In the genomic region with DNA sequence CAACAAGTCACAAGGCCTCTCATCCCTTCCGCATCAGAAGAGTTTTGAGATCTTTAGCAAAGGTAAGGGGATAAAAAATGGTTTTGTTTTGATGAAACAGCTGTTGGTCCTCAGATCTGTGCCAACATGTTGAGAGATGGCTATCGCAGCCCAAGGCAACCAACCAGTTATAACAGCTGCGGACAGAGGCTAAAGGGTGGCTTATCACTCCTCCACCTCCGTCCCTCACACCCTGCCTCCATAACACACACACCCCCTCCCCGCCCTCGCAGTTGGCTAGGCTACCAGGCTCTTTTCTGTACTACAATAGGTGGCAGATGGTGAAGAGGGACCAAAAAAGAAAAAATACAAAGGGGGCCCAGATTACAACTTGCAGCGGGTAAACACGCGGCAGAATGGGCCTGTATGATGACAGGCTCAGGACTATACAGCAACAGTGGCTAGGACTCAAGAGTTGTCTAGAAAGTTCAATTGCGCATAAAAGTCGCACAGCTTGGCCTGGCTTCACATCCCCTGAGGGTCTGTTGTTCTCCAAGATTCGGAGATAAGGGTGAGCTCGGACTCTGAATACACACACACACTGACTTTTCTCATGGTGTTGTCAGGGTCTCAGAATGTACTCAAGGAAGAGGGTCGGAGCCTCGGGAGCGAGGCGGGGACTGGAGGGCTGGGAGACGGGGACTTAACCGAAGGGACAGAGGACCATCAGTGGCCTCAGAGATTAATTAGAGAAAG, we compare ENCODE assay signal across 8 mouse cellular contexts. TPM values are rescaled to one million over a fixed set of nuclear protein-coding genes. Genes with fewer than 3 reads are reported as not detected.
A peak's percentile ranks its signal among the peaks of the same experiment; 100 is the strongest.
DNase-seq lines count a peak whose midpoint lies in the region; ATAC-seq and TF ChIP-seq lines count a peak whose summit lies in the region.

No protein-coding gene starts in this region.

- H3K27me3 ChIP-seq in forebrain, postnatal 0 days (ENCODE audit: insufficient read depth, low read length), result no peaks in the 10 kb centered on the region

- H3K4me3 ChIP-seq in lung, adult 2 months (replicated peaks; ENCODE audit: extremely low read depth, low read depth, low read length), result peak overlapping the region; percentile 98
- H3K4me3 ChIP-seq in forebrain, postnatal 0 days (ENCODE audit: low read depth, low read length), result peak overlapping the region; percentile 88

- no peak for TF ChIP-seq CTCF in lung, adult 2 months (IDR thresholded peaks at IDR 0.05; ENCODE audit: insufficient read depth, low read length)
- no peak for TF ChIP-seq CTCF in brain, embryonic 14.5 days (IDR thresholded peaks at IDR 0.05; ENCODE audit: borderline replicate concordance, extremely low read depth, insufficient read depth, insufficient read length)
- no peak for TF ChIP-seq CTCF in forebrain, postnatal 0 days (IDR thresholded peaks at IDR 0.05; ENCODE audit: low read depth)

- no peaks in the 10 kb centered on the region for H3K9me3 ChIP-seq in forebrain, postnatal 0 days (ENCODE audit: low read length)

- TF ChIP-seq POLR2A in lung, adult 2 months (IDR thresholded peaks at IDR 0.05; ENCODE audit: borderline replicate concordance, extremely low read depth, low read depth, low read length), result peak; percentile 71
- no peak for TF ChIP-seq POLR2A in brain, embryonic 14.5 days (IDR thresholded peaks at IDR 0.05; ENCODE audit: borderline replicate concordance, extremely low read depth, insufficient read depth, insufficient read length, poor library complexity, severe bottlenecking)

- peak overlapping the region; percentile 75 for H3K27ac ChIP-seq in forebrain, postnatal 0 days (ENCODE audit: low read depth, low read length)

- peak overlapping the region; percentile 82 for H3K9ac ChIP-seq in forebrain, postnatal 0 days

- H3K4me1 ChIP-seq in lung, adult 2 months (ENCODE audit: control insufficient read depth, insufficient read depth, low read length), result peaks cover 22% of the 10 kb centered on the region
- 0 out of 2 replicates have a peak, but pooled peaks cover 3% of the 10 kb centered on the region for H3K4me1 ChIP-seq in forebrain, postnatal 0 days (ENCODE audit: insufficient read depth)

- ATAC-seq in forebrain, postnatal 0 days, result 0 out of 2 replicates have a peak, but pooled peaks have one; percentile 1
- ATAC-seq in megakaryocyte progenitor cell, adult 5-6 weeks (replicated peaks; ENCODE audit: poor library complexity), result peak; percentile 23

- no peaks in the 10 kb centered on the region for H3K36me3 ChIP-seq in forebrain, postnatal 0 days (ENCODE audit: insufficient read depth)

- no peak for DNase-seq in lung, adult 2 months
- no peak for DNase-seq in lung, postnatal 25 days (ENCODE audit: low spot score)
- peak; percentile 80 for DNase-seq in brain, embryonic 14.5 days (ENCODE audit: low read depth)
- DNase-seq in forebrain, postnatal 0 days, result peak; percentile 59
- peak; percentile 58 for DNase-seq in kidney, postnatal 10 days
- DNase-seq in thymus, postnatal 0 days (ENCODE audit: low spot score), result peak; percentile 57
- DNase-seq in retina, embryonic 14.5 days (ENCODE audit: low spot score), result no peak

- H3K4me2 ChIP-seq in forebrain, postnatal 0 days (ENCODE audit: low read depth), result peak overlapping the region; percentile 80

- WGBS in lung, adult 2 months, result under 1% methylated on average over 19 of the region's 19 CpGs
- 3% methylated on average over 19 of the region's 19 CpGs for WGBS in forebrain, postnatal 0 days

RNA-seq across cellular contexts. Expression of a gene that starts 0.7 kb away (rescaled TPM):
- 75.9 and 109 TPM in 2 replicates for polyA plus RNA-seq in lung, adult 2 months (2012; rRNA removed)
- polyA plus RNA-seq in brain, embryonic 14.5 days (2012; rRNA removed), result 31.8 and 58.3 TPM in 2 replicates
- 9.2 and 11.9 TPM in 2 replicates for total RNA-seq in forebrain, postnatal 0 days (2014; rRNA removed)
- 10.1 and 12.0 TPM in 2 replicates for polyA plus RNA-seq in forebrain, postnatal 0 days (2015; fragmentation: Nextera tagmentation; extraction: Ambion mirVana)
- total RNA-seq in megakaryocyte progenitor cell, adult 5-6 weeks (2015), result 14.2 and 22.2 TPM in 2 replicates
- 38.7 and 47.8 TPM in 2 replicates for total RNA-seq in megakaryocyte progenitor cell, adult 5-6 weeks (2017)
- 315 and 335 TPM in 2 replicates for polyA plus RNA-seq in thymus, postnatal 0 days (2015; fragmentation: Nextera tagmentation; extraction: Ambion mirVana)

RNA-seq across cellular contexts. Expression of a gene that starts 32.8 kb away (rescaled TPM):
- 14.1 TPM in 1 of 2 replicates, not detected in the other for polyA plus RNA-seq in lung, adult 2 months (2012; rRNA removed)
- polyA plus RNA-seq in brain, embryonic 14.5 days (2012; rRNA removed), result 0.09 and 0.11 TPM in 2 replicates
- total RNA-seq in forebrain, postnatal 0 days (2014; rRNA removed), result 0.19 and 0.46 TPM in 2 replicates
- polyA plus RNA-seq in forebrain, postnatal 0 days (2015; fragmentation: Nextera tagmentation; extraction: Ambion mirVana), result 0.30 and 0.41 TPM in 2 replicates
- 1.3 and 2.3 TPM in 2 replicates for total RNA-seq in megakaryocyte progenitor cell, adult 5-6 weeks (2015)
- 0.74 and 1.8 TPM in 2 replicates for total RNA-seq in megakaryocyte progenitor cell, adult 5-6 weeks (2017)
- 0.72 and 1.1 TPM in 2 replicates for polyA plus RNA-seq in thymus, postnatal 0 days (2015; fragmentation: Nextera tagmentation; extraction: Ambion mirVana)

RNA-seq across cellular contexts. Expression of a gene that starts 41.2 kb away (rescaled TPM):
- 7.9 and 14.2 TPM in 2 replicates for polyA plus RNA-seq in lung, adult 2 months (2012; rRNA removed)
- 2.8 and 7.4 TPM in 2 replicates for polyA plus RNA-seq in brain, embryonic 14.5 days (2012; rRNA removed)
- total RNA-seq in forebrain, postnatal 0 days (2014; rRNA removed), result 7.0 and 14.2 TPM in 2 replicates
- polyA plus RNA-seq in forebrain, postnatal 0 days (2015; fragmentation: Nextera tagmentation; extraction: Ambion mirVana), result 14.7 and 19.6 TPM in 2 replicates
- not detected in 2 replicates for total RNA-seq in megakaryocyte progenitor cell, adult 5-6 weeks (2015)
- total RNA-seq in megakaryocyte progenitor cell, adult 5-6 weeks (2017), result not detected in 2 replicates
- 0.32 and 0.40 TPM in 2 replicates for polyA plus RNA-seq in thymus, postnatal 0 days (2015; fragmentation: Nextera tagmentation; extraction: Ambion mirVana)

Comparison
In these comparisons a context has a peak if more than half of its experiments do, and no peak if none do; other contexts are left out.
1. DNase-seq: peak in brain, embryonic 14.5 days (single experiment), forebrain, postnatal 0 days (single experiment), kidney, postnatal 10 days (single experiment) and thymus, postnatal 0 days (single experiment); none in lung, adult 2 months (single experiment), lung, postnatal 25 days (single experiment) and retina, embryonic 14.5 days (single experiment).